Mouse (Mus musculus): ENCODE measurements around the gene Rps18. TPM values are rescaled to one million over a fixed set of nuclear protein-coding genes. Genes with fewer than 3 reads are reported as not detected.
A peak's percentile ranks its signal among the peaks of the same experiment; 100 is the strongest.

The Rps18 gene
- polyA plus RNA-seq, 1 experiment from 2014 or later: 1,641 TPM

GRCm38 (mm10) chr17:33962876-33963275 lies 7.1 kb upstream of the Rps18 start:
- Histone ChIP-seq H3K36me3 (ENCODE audit: control insufficient read depth, insufficient read depth, low read length) (peaks cover 4% of the 10 kb centered on the region; the same call in 1 of the 2 replicates), H3K4me2 (ENCODE audit: low read depth, severe bottlenecking) (no peak overlapping the region), H3K9ac (ENCODE audit: low read length) (no peak overlapping the region), H3K4me3 (ENCODE audit: low read depth, low read length) (no peak overlapping the region), H3K27ac (replicated peaks; ENCODE audit: low read depth, low read length) (no peak overlapping the region), H3K9me3 (ENCODE audit: control insufficient read depth, low read length) (no peaks in the 10 kb centered on the region), H3K27me3 (ENCODE audit: control insufficient read depth, insufficient read depth, low read length) (no peaks in the 10 kb centered on the region), H3K4me1 (ENCODE audit: control insufficient read depth, insufficient read depth, low read length) (no peaks in the 10 kb centered on the region)
- ATAC-seq (ENCODE audit: insufficient number of reproducible peaks, low FRiP score, low TSS enrichment, low read depth) (no peak), DNase-seq (ENCODE audit: low spot score) (no peak)
- WGBS: 90% methylated on average over 7 of the region's 7 CpGs

- 92% methylated on average over 15 of the region's 15 CpGs for WGBS
- H3K9ac ChIP-seq (ENCODE audit: low read length): no peak overlapping the region
Observed at GRCm38 (mm10) chr17:33959948-33960347, 4.1 kb upstream of the Rps18 start.

GRCm38 (mm10) chr17:33959135-33959534 lies 3.3 kb upstream of the Rps18 start:
- Histone ChIP-seq H3K27me3 (ENCODE audit: control insufficient read depth, insufficient read depth, low read length) (no peaks in the 10 kb centered on the region), H3K4me1 (ENCODE audit: control insufficient read depth, insufficient read depth, low read length) (peaks cover 10% of the 10 kb centered on the region), H3K9ac (ENCODE audit: low read length) (no peak overlapping the region), H3K4me2 (ENCODE audit: low read depth, severe bottlenecking) (no peak overlapping the region), H3K4me3 (ENCODE audit: low read depth, low read length) (no peak overlapping the region), H3K9me3 (ENCODE audit: control insufficient read depth, low read length) (no peaks in the 10 kb centered on the region), H3K27ac (replicated peaks; ENCODE audit: low read depth, low read length) (no peak overlapping the region), H3K36me3 (ENCODE audit: control insufficient read depth, insufficient read depth, low read length) (peaks cover 1% of the 10 kb centered on the region)
- ATAC-seq (ENCODE audit: insufficient number of reproducible peaks, low FRiP score, low TSS enrichment, low read depth): no peak
- no peak for DNase-seq (ENCODE audit: low spot score)
- 91% methylated on average over 13 of the region's 13 CpGs for WGBS

More at GRCm38 (mm10) chr17:33959948-33960347, 4.1 kb upstream of the Rps18 start:
- DNase-seq (ENCODE audit: low spot score) (no peak), ATAC-seq (ENCODE audit: insufficient number of reproducible peaks, low FRiP score, low TSS enrichment, low read depth) (no peak)
- Histone ChIP-seq H3K9me3 (ENCODE audit: control insufficient read depth, low read length) (no peaks in the 10 kb centered on the region), H3K4me1 (ENCODE audit: control insufficient read depth, insufficient read depth, low read length) (peaks cover 4% of the 10 kb centered on the region; the same call in 1 of the 2 replicates), H3K27me3 (ENCODE audit: control insufficient read depth, insufficient read depth, low read length) (no peaks in the 10 kb centered on the region), H3K36me3 (ENCODE audit: control insufficient read depth, insufficient read depth, low read length) (no peaks in the 10 kb centered on the region; the same call in 1 of the 2 replicates), H3K4me2 (ENCODE audit: low read depth, severe bottlenecking) (no peak overlapping the region), H3K4me3 (ENCODE audit: low read depth, low read length) (no peak overlapping the region), H3K27ac (replicated peaks; ENCODE audit: low read depth, low read length) (no peak overlapping the region)

GRCm38 (mm10) chr17:33958451-33958850 lies 2.6 kb upstream of the Rps18 start:
- Histone ChIP-seq H3K27ac (replicated peaks; ENCODE audit: low read depth, low read length) (no peak overlapping the region), H3K4me1 (ENCODE audit: control insufficient read depth, insufficient read depth, low read length) (peaks cover 16% of the 10 kb centered on the region), H3K4me2 (ENCODE audit: low read depth, severe bottlenecking) (no peak overlapping the region), H3K36me3 (ENCODE audit: control insufficient read depth, insufficient read depth, low read length) (peaks cover 3% of the 10 kb centered on the region), H3K4me3 (ENCODE audit: low read depth, low read length) (no peak overlapping the region), H3K9me3 (ENCODE audit: control insufficient read depth, low read length) (no peaks in the 10 kb centered on the region), H3K27me3 (ENCODE audit: control insufficient read depth, insufficient read depth, low read length) (no peaks in the 10 kb centered on the region), H3K9ac (ENCODE audit: low read length) (no peak overlapping the region)
- DNase-seq (ENCODE audit: low spot score) (no peak), ATAC-seq (ENCODE audit: insufficient number of reproducible peaks, low FRiP score, low TSS enrichment, low read depth) (no peak)
- 95% methylated on average over 11 of the region's 11 CpGs for WGBS

GRCm38 (mm10) chr17:33957493-33957892 lies 1.7 kb upstream of the Rps18 start:
- Histone ChIP-seq H3K9ac (ENCODE audit: low read length) (no peak overlapping the region), H3K4me3 (ENCODE audit: low read depth, low read length) (no peak overlapping the region), H3K4me1 (ENCODE audit: control insufficient read depth, insufficient read depth, low read length) (peaks cover 26% of the 10 kb centered on the region), H3K9me3 (ENCODE audit: control insufficient read depth, low read length) (no peaks in the 10 kb centered on the region), H3K27ac (replicated peaks; ENCODE audit: low read depth, low read length) (no peak overlapping the region), H3K4me2 (ENCODE audit: low read depth, severe bottlenecking) (no peak overlapping the region), H3K27me3 (ENCODE audit: control insufficient read depth, insufficient read depth, low read length) (no peaks in the 10 kb centered on the region), H3K36me3 (ENCODE audit: control insufficient read depth, insufficient read depth, low read length) (peaks cover 13% of the 10 kb centered on the region)
- ATAC-seq (ENCODE audit: insufficient number of reproducible peaks, low FRiP score, low TSS enrichment, low read depth): no peak
- no peak for DNase-seq (ENCODE audit: low spot score)
- 68% methylated on average over 6 of the region's 6 CpGs for WGBS

- Histone ChIP-seq H3K9me3 (ENCODE audit: control insufficient read depth, low read length) (no peaks in the 10 kb centered on the region), H3K4me3 (ENCODE audit: low read depth, low read length) (peak overlapping the region; percentile 100), H3K4me1 (ENCODE audit: control insufficient read depth, insufficient read depth, low read length) (peaks cover 35% of the 10 kb centered on the region), H3K27ac (replicated peaks; ENCODE audit: low read depth, low read length) (0 out of 2 replicates have a peak overlapping the region, but pooled peaks have one; percentile 10), H3K36me3 (ENCODE audit: control insufficient read depth, insufficient read depth, low read length) (peaks cover 15% of the 10 kb centered on the region), H3K27me3 (ENCODE audit: control insufficient read depth, insufficient read depth, low read length) (no peaks in the 10 kb centered on the region), H3K9ac (ENCODE audit: low read length) (peak overlapping the region; percentile 72), H3K4me2 (ENCODE audit: low read depth, severe bottlenecking) (peak overlapping the region; percentile 60)
- WGBS: 9% methylated on average over 10 of the region's 10 CpGs
- DNase-seq (ENCODE audit: low spot score): no peak
- no peak for ATAC-seq (ENCODE audit: insufficient number of reproducible peaks, low FRiP score, low TSS enrichment, low read depth)
Observed at GRCm38 (mm10) chr17:33956336-33956735, 535 bp upstream of the Rps18 start.

- Histone ChIP-seq H3K4me2 (ENCODE audit: low read depth, severe bottlenecking) (peak overlapping the region; percentile 82), H3K4me3 (ENCODE audit: low read depth, low read length) (peak overlapping the region; percentile 100), H3K36me3 (ENCODE audit: control insufficient read depth, insufficient read depth, low read length) (peaks cover 15% of the 10 kb centered on the region), H3K9ac (ENCODE audit: low read length) (peak overlapping the region; percentile 98), H3K27ac (replicated peaks; ENCODE audit: low read depth, low read length) (peak overlapping the region; percentile 89), H3K4me1 (ENCODE audit: control insufficient read depth, insufficient read depth, low read length) (peaks cover 44% of the 10 kb centered on the region), H3K27me3 (ENCODE audit: control insufficient read depth, insufficient read depth, low read length) (no peaks in the 10 kb centered on the region), H3K9me3 (ENCODE audit: control insufficient read depth, low read length) (no peaks in the 10 kb centered on the region)
- ATAC-seq (ENCODE audit: insufficient number of reproducible peaks, low FRiP score, low TSS enrichment, low read depth) (peak; percentile 27; the same call in 1 of the 2 replicates), DNase-seq (ENCODE audit: low spot score) (no peak)
- 1% methylated on average over 33 of the region's 33 CpGs for WGBS
Observed at GRCm38 (mm10) chr17:33954646-33955554, 901 bp downstream of the Rps18 start.

GRCm38 (mm10) chr17:33953961-33954565 lies 1.7 kb downstream of the Rps18 start:
- Histone ChIP-seq H3K27me3 (ENCODE audit: control insufficient read depth, insufficient read depth, low read length) (no peaks in the 10 kb centered on the region), H3K9me3 (ENCODE audit: control insufficient read depth, low read length) (no peaks in the 10 kb centered on the region), H3K4me3 (ENCODE audit: low read depth, low read length) (peak overlapping the region; percentile 100), H3K27ac (replicated peaks; ENCODE audit: low read depth, low read length) (0 out of 2 replicates have a peak overlapping the region, but pooled peaks have one; percentile 89), H3K4me2 (ENCODE audit: low read depth, severe bottlenecking) (peak overlapping the region; percentile 82), H3K4me1 (ENCODE audit: control insufficient read depth, insufficient read depth, low read length) (peaks cover 44% of the 10 kb centered on the region), H3K36me3 (ENCODE audit: control insufficient read depth, insufficient read depth, low read length) (peaks cover 15% of the 10 kb centered on the region), H3K9ac (ENCODE audit: low read length) (peak overlapping the region; percentile 98)
- WGBS: 39% methylated on average over 5 of the region's 5 CpGs
- DNase-seq (ENCODE audit: low spot score) (no peak), ATAC-seq (ENCODE audit: insufficient number of reproducible peaks, low FRiP score, low TSS enrichment, low read depth) (no peak)
